Mouse (Mus musculus): ENCODE results near the gene Hist1h2ab.

GRCm38 (mm10) chr13:23749563-23750121 is 1.3 kb upstream of the Hist1h2ab start:
- TF ChIP-seq CTCF (IDR thresholded peaks at IDR 0.05; ENCODE audit: borderline replicate concordance, insufficient read depth, low read depth, low read length), result no peak
- no peak for TF ChIP-seq POLR2A (IDR thresholded peaks at IDR 0.05; ENCODE audit: borderline replicate concordance, insufficient read depth, low read length)

All from cerebellum, adult 2 months (tissue).